Mouse (Mus musculus) midbrain, embryonic 16.5 days (tissue): ENCODE results near the gene Rad54l. TPM values are rescaled to one million over a fixed set of nuclear protein-coding genes. Genes with fewer than 3 reads are reported as not detected.

Experiments used
- ATAC-seq: fragments of 200-750 bp; cut with Nextera tagmentation; 2 replicates; pipeline ENCODE4 v1.8.0; 2017; ENCODE audit warnings: moderate TSS enrichment
- H3K27ac ChIP-seq: fragments of 300-500 bp; sonication (generic); 2 replicates; pipeline ENCODE4 v1.5.1; 2014; ENCODE audit warnings: mild to moderate bottlenecking, low read length, mixed read lengths
- H3K27me3 ChIP-seq: fragments of 300-500 bp; sonication (generic); 2 replicates; pipeline ENCODE4 v1.6.1; 2014; ENCODE audit warnings: low read depth, low read length, mixed read lengths; ENCODE audit not compliant: control insufficient read depth, insufficient read depth
- H3K36me3 ChIP-seq: fragments of 300-500 bp; sonication (generic); 2 replicates; pipeline ENCODE4 v1.6.1; 2014; ENCODE audit warnings: mild to moderate bottlenecking, low read length, moderate library complexity, mixed read lengths; ENCODE audit not compliant: control insufficient read depth, insufficient read depth
- H3K4me1 ChIP-seq: fragments of 300-500 bp; sonication (generic); 2 replicates; pipeline ENCODE4 v1.6.1; 2014; ENCODE audit warnings: mild to moderate bottlenecking, low read length, mixed read lengths; ENCODE audit not compliant: control insufficient read depth, insufficient read depth
- H3K4me2 ChIP-seq: fragments of 300-500 bp; sonication (generic); 2 replicates; pipeline ENCODE4 v1.6.1; 2014; ENCODE audit warnings: mild to moderate bottlenecking, low read length, mixed read lengths
- H3K4me3 ChIP-seq: fragments of 300-500 bp; sonication (generic); 2 replicates; pipeline ENCODE4 v1.5.1; 2014; ENCODE audit warnings: low read depth, mild to moderate bottlenecking, low read length, moderate library complexity, mixed read lengths
- H3K9ac ChIP-seq: fragments of 300-500 bp; sonication (generic); 2 replicates; pipeline ENCODE4 v1.6.1; 2014; ENCODE audit warnings: low read depth, low read length, mixed read lengths
- H3K9me3 ChIP-seq: fragments of 300-500 bp; sonication (generic); replicated peaks from 2 replicates; pipeline ENCODE4 v1.6.1; 2014; ENCODE audit warnings: mild to moderate bottlenecking, low read length, mixed read lengths; ENCODE audit not compliant: control insufficient read depth, poor library complexity, severe bottlenecking
- WGBS: fragments of 180-500 bp; shearing (Covaris S2); extraction: QIAGEN DNeasy Blood & Tissue Kit; methylation state at CpG from one replicate; pipeline ENCODE4 v1.1.7; 2014; 5-methylcytosine and 5-hydroxymethylcytosine counted together
- polyA plus RNA-seq: library from polyadenylated mRNA; unstranded; fragments of >200 nt; fragmentation: Nextera tagmentation; extraction: Ambion mirVana; gene quantifications from 2 replicates; pipeline ENCODE4 v1.2.1, GENCODE M21; 2015

The Rad54l gene
- polyA plus RNA-seq, 1 experiment from 2014 or later = 4.6 TPM

- Histone ChIP-seq H3K4me1 (peaks cover 5% of the 10 kb centered on the region), H3K36me3 (no peaks in the 10 kb centered on the region), H3K27me3 (no peaks in the 10 kb centered on the region), H3K4me2 (no peak overlapping the region), H3K27ac (no peak overlapping the region), H3K9me3 (no peaks in the 10 kb centered on the region), H3K9ac (no peak overlapping the region), H3K4me3 (no peak overlapping the region)
- ATAC-seq = no peak
- WGBS = 7% methylated on average over 1 of the region's 1 CpGs
Observed at GRCm38 (mm10) chr4:116057559-116057958, 65.9 kb downstream of the Rad54l start.

- Histone ChIP-seq H3K4me1 (peaks cover 6% of the 10 kb centered on the region), H3K4me2 (peak within 1 kb of the TSS; percentile 62), H3K36me3 (no peaks in the 10 kb centered on the region), H3K27ac (peak within 1 kb of the TSS; percentile 80), H3K9me3 (no peaks in the 10 kb centered on the region), H3K4me3 (peak within 1 kb of the TSS; percentile 54), H3K9ac (peak within 1 kb of the TSS; percentile 62), H3K27me3 (no peaks in the 10 kb centered on the region)
- under 1% methylated on average over 35 of the region's 35 CpGs for WGBS
- ATAC-seq = peak; percentile 97
Observed at GRCm38 (mm10) chr4:116053399-116053961, 70.0 kb downstream of the Rad54l start, which contains the start of gene Nsun4. Nsun4 (minus strand) TSS chr4:116053876.

- ATAC-seq = peak; percentile 58
- peak overlapping the region; percentile 62 for H3K4me2 ChIP-seq
- no peaks in the 10 kb centered on the region for H3K36me3 ChIP-seq
- H3K4me3 ChIP-seq = peak overlapping the region; percentile 54
- H3K27me3 ChIP-seq = no peaks in the 10 kb centered on the region
- peaks cover 6% of the 10 kb centered on the region for H3K4me1 ChIP-seq
- H3K27ac ChIP-seq = peak overlapping the region; percentile 80
- no peaks in the 10 kb centered on the region for H3K9me3 ChIP-seq
- 8% methylated on average over 22 of the region's 22 CpGs for WGBS
- H3K9ac ChIP-seq = peak overlapping the region; percentile 40; the same call in 1 of the 2 replicates
Observed at GRCm38 (mm10) chr4:116052526-116053293, 70.8 kb downstream of the Rad54l start.

GRCm38 (mm10) chr4:116049211-116049610 is 74.3 kb downstream of the Rad54l start:
- Histone ChIP-seq H3K4me2 (no peak overlapping the region), H3K36me3 (no peaks in the 10 kb centered on the region), H3K9me3 (no peaks in the 10 kb centered on the region), H3K4me1 (peaks cover 6% of the 10 kb centered on the region), H3K9ac (no peak overlapping the region), H3K27me3 (no peaks in the 10 kb centered on the region), H3K4me3 (no peak overlapping the region), H3K27ac (no peak overlapping the region)
- ATAC-seq = no peak
- WGBS = 90% methylated on average over 3 of the region's 3 CpGs

- whole genome bisulfite sequencing = 89% methylated on average over 7 of the region's 7 CpGs
- no peak overlapping the region for H3K27ac ChIP-seq
- no peak overlapping the region for H3K9ac ChIP-seq
- H3K4me3 ChIP-seq = no peak overlapping the region
- H3K27me3 ChIP-seq = no peaks in the 10 kb centered on the region
- peaks cover 6% of the 10 kb centered on the region; the same call in 1 of the 2 replicates for H3K4me1 ChIP-seq
- H3K9me3 ChIP-seq = no peaks in the 10 kb centered on the region
- no peak overlapping the region for H3K4me2 ChIP-seq
- ATAC-seq = no peak
- H3K36me3 ChIP-seq = no peaks in the 10 kb centered on the region
Observed at GRCm38 (mm10) chr4:116048130-116048920, 75.2 kb downstream of the Rad54l start.

GRCm38 (mm10) chr4:116047681-116048080 is 75.8 kb downstream of the Rad54l start:
- Histone ChIP-seq H3K27me3 (no peaks in the 10 kb centered on the region), H3K9me3 (no peaks in the 10 kb centered on the region), H3K4me2 (no peak overlapping the region), H3K4me3 (no peak overlapping the region), H3K27ac (no peak overlapping the region), H3K9ac (no peak overlapping the region), H3K4me1 (peaks cover 3% of the 10 kb centered on the region; the same call in 1 of the 2 replicates), H3K36me3 (no peaks in the 10 kb centered on the region)
- no peak for ATAC-seq
- WGBS = 97% methylated on average over 1 of the region's 1 CpGs

GRCm38 (mm10) chr4:116046604-116047003 is 76.9 kb downstream of the Rad54l start:
- ATAC-seq = no peak
- Histone ChIP-seq H3K4me2 (no peak overlapping the region), H3K9ac (no peak overlapping the region), H3K27ac (no peak overlapping the region), H3K4me3 (no peak overlapping the region), H3K9me3 (no peaks in the 10 kb centered on the region), H3K36me3 (0 out of 2 replicates have a peak, but pooled peaks cover 2% of the 10 kb centered on the region), H3K4me1 (no peaks in the 10 kb centered on the region), H3K27me3 (no peaks in the 10 kb centered on the region)
- 96% methylated on average over 2 of the region's 2 CpGs for WGBS
